Mouse (Mus musculus): Measurements from ENCODE around the gene Cfap126. TPM values are rescaled to one million over a fixed set of nuclear protein-coding genes. Genes with fewer than 3 reads are reported as not detected.
"Not testable (repeated sequence)": the region's sequence is repeated elsewhere in the genome, so short reads cannot be mapped to it uniquely, and the experiment has no call there.

Cfap126 gene
- polyA plus RNA-seq, 1 experiment = 45.5 TPM

DNA sequence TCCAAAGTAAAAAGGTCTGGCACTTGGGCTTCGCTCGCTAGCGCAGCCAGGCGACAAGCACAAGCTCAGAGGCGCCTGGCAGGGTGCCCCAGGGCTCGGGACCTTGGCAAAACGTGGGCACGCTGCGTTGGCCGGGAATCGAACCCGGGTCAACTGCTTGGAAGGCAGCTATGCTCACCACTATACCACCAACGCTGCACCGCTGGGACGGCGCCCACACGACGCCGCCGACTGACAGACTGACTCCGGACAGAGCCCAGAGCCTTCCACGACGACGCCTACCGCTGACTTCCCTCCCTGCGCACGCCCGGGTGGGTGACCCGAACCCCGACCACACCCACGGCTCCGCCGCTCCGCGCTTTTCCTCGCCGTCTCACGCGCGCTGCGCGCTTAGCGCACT, 33.9 kb upstream of the Cfap126 start:
- not testable (repeated sequence) for H3K4me1 ChIP-seq (ENCODE audit: control insufficient read depth, insufficient read depth, low read length); DNase-seq; H3K4me3 ChIP-seq (replicated peaks; ENCODE audit: extremely low read depth, low read depth, low read length)
- WGBS = no CpG with 5 or more reads among the region's 43 CpGs

GRCm38 (mm10) chr1:171081512-171082231, 32.0 kb upstream of the Cfap126 start:
- H3K4me3 ChIP-seq (replicated peaks; ENCODE audit: extremely low read depth, low read depth, low read length); H3K4me1 ChIP-seq (ENCODE audit: control insufficient read depth, insufficient read depth, low read length); DNase-seq: not testable (repeated sequence)
- whole genome bisulfite sequencing = 29% methylated on average over 13 of the region's 17 CpGs

GRCm38 (mm10) chr1:171085718-171086117, 28.0 kb upstream of the Cfap126 start:
- H3K4me3 ChIP-seq (replicated peaks; ENCODE audit: extremely low read depth, low read depth, low read length) = no peak overlapping the region
- under 1% methylated on average over 26 of the region's 26 CpGs for WGBS
- TF ChIP-seq CTCF (IDR thresholded peaks at IDR 0.05; ENCODE audit: insufficient read depth, low read length) (no peak), POLR2A (IDR thresholded peaks at IDR 0.05; ENCODE audit: borderline replicate concordance, extremely low read depth, low read depth, low read length) (no peak)
- DNase-seq = no peak
- H3K4me1 ChIP-seq (ENCODE audit: control insufficient read depth, insufficient read depth, low read length) = peaks cover 2% of the 10 kb centered on the region; the same call in 1 of the 2 replicates

DNA sequence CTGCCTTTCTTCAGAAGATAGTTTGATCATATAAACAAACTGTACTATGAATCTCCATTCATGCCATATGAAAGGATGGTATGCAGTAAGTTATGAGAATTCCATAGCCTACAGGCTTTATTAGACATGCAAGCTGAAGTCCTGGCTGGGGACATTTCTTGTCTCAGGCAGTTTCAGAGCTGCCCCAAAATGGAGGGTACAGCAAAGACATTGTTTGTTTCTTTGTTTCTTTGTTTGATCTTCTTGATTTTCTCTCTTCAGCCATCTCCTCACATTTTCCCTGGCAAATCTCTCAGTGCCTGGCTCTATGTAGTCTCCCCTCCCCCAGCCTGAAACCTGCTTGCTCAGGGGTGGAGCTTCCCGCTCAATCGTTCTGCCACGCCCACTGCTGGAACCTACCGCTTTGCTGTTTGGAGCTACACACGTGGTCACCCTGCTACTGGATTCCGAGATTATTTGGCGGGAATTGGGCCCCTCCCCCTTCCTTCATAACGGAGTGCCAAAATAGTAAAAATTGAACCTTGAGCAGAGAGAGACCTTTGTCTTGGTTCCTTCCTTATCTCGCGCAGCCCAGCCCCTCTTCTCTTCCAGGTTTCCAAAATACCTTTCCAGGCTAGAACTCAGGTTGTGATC, 25.4 kb upstream of the Cfap126 start:
- not testable (repeated sequence) for H3K4me1 ChIP-seq (ENCODE audit: control insufficient read depth, insufficient read depth, low read length); H3K4me3 ChIP-seq (replicated peaks; ENCODE audit: extremely low read depth, low read depth, low read length); DNase-seq
- WGBS = 6% methylated on average over 10 of the region's 10 CpGs

DNA sequence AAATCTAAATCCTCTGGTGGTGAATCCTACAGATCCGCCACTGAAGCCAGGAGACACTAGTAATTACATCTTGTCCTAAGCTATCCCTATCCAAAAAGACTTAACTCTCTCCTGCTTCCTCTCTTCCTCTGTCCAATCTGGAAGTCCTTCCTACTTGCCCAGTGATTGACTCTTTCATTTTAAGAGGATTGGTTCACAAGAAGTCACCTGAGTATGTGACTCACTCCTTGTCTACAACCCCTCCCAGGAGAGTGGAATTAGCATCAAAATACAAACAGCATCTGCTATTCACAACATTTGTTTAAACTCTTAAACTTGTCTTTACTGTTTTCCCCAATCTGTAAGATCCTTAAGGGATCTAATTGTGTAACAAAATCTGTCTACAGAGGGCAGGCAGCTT, 23.8 kb upstream of the Cfap126 start:
- TF ChIP-seq POLR2A (IDR thresholded peaks at IDR 0.05; ENCODE audit: borderline replicate concordance, extremely low read depth, low read depth, low read length) (no peak), CTCF (IDR thresholded peaks at IDR 0.05; ENCODE audit: insufficient read depth, low read length) (no peak)
- DNase-seq = no peak
- Histone ChIP-seq H3K4me3 (replicated peaks; ENCODE audit: extremely low read depth, low read depth, low read length) (no peak overlapping the region), H3K4me1 (ENCODE audit: control insufficient read depth, insufficient read depth, low read length) (peaks cover 2% of the 10 kb centered on the region; the same call in 1 of the 2 replicates)
- 93% methylated on average over 1 of the region's 1 CpGs for WGBS

- no peak for DNase-seq
- H3K4me1 ChIP-seq (ENCODE audit: control insufficient read depth, insufficient read depth, low read length) = peaks cover under 1% of the 10 kb centered on the region; the same call in 1 of the 2 replicates
- no peak for TF ChIP-seq CTCF (IDR thresholded peaks at IDR 0.05; ENCODE audit: insufficient read depth, low read length)
- TF ChIP-seq POLR2A (IDR thresholded peaks at IDR 0.05; ENCODE audit: borderline replicate concordance, extremely low read depth, low read depth, low read length) = no peak
- H3K4me3 ChIP-seq (replicated peaks; ENCODE audit: extremely low read depth, low read depth, low read length) = no peak overlapping the region
- WGBS = 56% methylated on average over 2 of the region's 2 CpGs
Measured at GRCm38 (mm10) chr1:171090761-171091160, 23.0 kb upstream of the Cfap126 start.

GRCm38 (mm10) chr1:171094424-171094823, 19.3 kb upstream of the Cfap126 start:
- no peak for TF ChIP-seq CTCF (IDR thresholded peaks at IDR 0.05; ENCODE audit: insufficient read depth, low read length)
- no peak for TF ChIP-seq POLR2A (IDR thresholded peaks at IDR 0.05; ENCODE audit: borderline replicate concordance, extremely low read depth, low read depth, low read length)
- Histone ChIP-seq H3K4me1 (ENCODE audit: control insufficient read depth, insufficient read depth, low read length) (no peaks in the 10 kb centered on the region), H3K4me3 (replicated peaks; ENCODE audit: extremely low read depth, low read depth, low read length) (no peak overlapping the region)
- WGBS = 45% methylated on average over 4 of the region's 4 CpGs
- no peak for DNase-seq

DNA sequence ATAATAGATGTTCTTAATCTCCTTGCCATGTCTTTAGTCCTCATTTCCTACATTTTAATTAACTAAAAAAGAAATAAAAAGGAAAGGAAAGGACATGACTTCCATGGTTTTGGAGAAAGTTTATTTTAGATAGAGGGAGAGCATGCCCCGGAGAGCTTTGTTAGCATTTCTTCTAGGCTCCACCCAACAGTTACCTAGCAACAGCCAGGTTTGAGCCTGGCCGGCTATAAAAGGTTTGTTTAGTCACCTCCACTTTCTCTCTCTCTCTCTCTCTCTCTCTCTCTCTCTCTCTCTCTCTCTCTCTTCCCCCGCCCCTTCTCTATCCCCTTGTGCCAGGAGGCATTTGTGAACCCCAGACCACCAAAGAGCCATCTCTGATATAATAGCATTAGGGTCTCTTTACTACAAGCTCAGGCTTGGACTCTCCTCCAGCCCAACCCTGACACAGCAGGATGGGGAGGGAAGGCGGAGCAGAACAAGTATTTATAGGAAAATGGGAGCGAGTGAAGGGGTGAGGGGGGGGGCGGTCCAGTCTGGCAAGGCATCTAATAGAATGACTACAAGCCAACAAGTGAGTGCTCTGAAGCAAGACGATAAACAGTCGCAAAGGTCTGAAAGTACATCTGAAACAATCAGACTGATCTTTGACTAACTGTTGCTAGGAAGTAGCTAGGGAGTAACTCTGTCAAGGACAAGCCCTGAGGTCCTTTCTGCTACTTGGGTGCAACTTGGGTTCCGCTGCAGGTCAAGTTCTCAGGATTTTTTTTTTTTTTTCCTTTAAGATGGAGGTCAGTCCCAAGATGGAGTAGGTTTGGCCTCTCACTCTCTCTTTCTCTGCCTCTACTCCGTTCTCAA, 17.4 kb upstream of the Cfap126 start:
- TF ChIP-seq CTCF (IDR thresholded peaks at IDR 0.05; ENCODE audit: insufficient read depth, low read length) = no peak
- no peak for TF ChIP-seq POLR2A (IDR thresholded peaks at IDR 0.05; ENCODE audit: borderline replicate concordance, extremely low read depth, low read depth, low read length)
- 28% methylated on average over 10 of the region's 10 CpGs for WGBS
- Histone ChIP-seq H3K4me1 (ENCODE audit: control insufficient read depth, insufficient read depth, low read length) (no peaks in the 10 kb centered on the region), H3K4me3 (replicated peaks; ENCODE audit: extremely low read depth, low read depth, low read length) (no peak overlapping the region)
- no peak for DNase-seq

DNA sequence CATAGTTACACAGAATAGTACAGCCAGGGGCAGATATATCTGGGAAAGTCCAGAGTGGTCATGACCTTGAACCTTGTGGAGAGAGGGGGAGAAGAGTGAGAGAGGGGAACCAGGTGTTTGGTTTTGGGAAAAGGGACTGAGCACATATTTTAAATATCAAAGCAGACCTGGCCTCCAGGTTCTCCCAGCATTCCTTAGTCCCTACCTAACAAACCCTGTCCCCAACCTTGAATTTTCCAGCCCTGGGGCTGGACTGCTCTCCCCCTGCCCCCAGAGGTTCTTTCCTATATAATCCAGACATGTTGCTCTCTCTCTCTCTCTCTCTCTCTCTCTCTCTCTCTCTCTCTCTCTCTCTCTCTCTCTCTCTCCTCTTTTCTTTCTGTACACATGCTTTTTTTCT, 16.6 kb upstream of the Cfap126 start:
- no peaks in the 10 kb centered on the region for H3K4me1 ChIP-seq (ENCODE audit: control insufficient read depth, insufficient read depth, low read length)
- DNase-seq = no peak
- TF ChIP-seq POLR2A (IDR thresholded peaks at IDR 0.05; ENCODE audit: borderline replicate concordance, extremely low read depth, low read depth, low read length) (no peak), CTCF (IDR thresholded peaks at IDR 0.05; ENCODE audit: insufficient read depth, low read length) (no peak)
- H3K4me3 ChIP-seq (replicated peaks; ENCODE audit: extremely low read depth, low read depth, low read length) = no peak overlapping the region

GRCm38 (mm10) chr1:171097612-171098011, 16.1 kb upstream of the Cfap126 start:
- 49% methylated on average over 2 of the region's 2 CpGs for WGBS
- H3K4me1 ChIP-seq (ENCODE audit: control insufficient read depth, insufficient read depth, low read length) = no peaks in the 10 kb centered on the region
- H3K4me3 ChIP-seq (replicated peaks; ENCODE audit: extremely low read depth, low read depth, low read length) = no peak overlapping the region
- DNase-seq = no peak
- TF ChIP-seq POLR2A (IDR thresholded peaks at IDR 0.05; ENCODE audit: borderline replicate concordance, extremely low read depth, low read depth, low read length) = no peak
- no peak for TF ChIP-seq CTCF (IDR thresholded peaks at IDR 0.05; ENCODE audit: insufficient read depth, low read length)
